Mouse (Mus musculus): ENCODE results near the gene Gmds. TPM values are rescaled to one million over a fixed set of nuclear protein-coding genes. Genes with fewer than 3 reads are reported as not detected.
A peak's percentile ranks its signal among the peaks of the same experiment; 100 is the strongest.

The Gmds gene
- total RNA-seq, 1 experiment: 7.3 TPM

GRCm38 (mm10) chr13:31805831-31806427 is 532.6 kb downstream of the Gmds start:
- no peak for DNase-seq (ENCODE audit: low read depth, low spot score)
- Histone ChIP-seq H3K4me1 (ENCODE audit: control insufficient read depth in 2 of 2, insufficient read depth in 2 of 2, low read length in 2 of 2, poor library complexity in 1 of 2) (no peaks in the 10 kb centered on the region; a peak in 1 of 4 replicates), H3K4me3 (ENCODE audit: insufficient read depth in 1 of 2, low read depth in 1 of 2, low read length in 2 of 2, poor library complexity in 1 of 2, severe bottlenecking in 1 of 2) (peak overlapping the region; percentile 41 to 60), H3K27ac (ENCODE audit: insufficient read depth, low read depth, low read length, poor library complexity, severe bottlenecking) (no peak overlapping the region), H3K9ac (ENCODE audit: insufficient read depth, low read depth, low read length, poor library complexity, severe bottlenecking) (no peak overlapping the region), H3K9me3 (ENCODE audit: control insufficient read depth, insufficient read depth, low read depth, low read length) (no peaks in the 10 kb centered on the region), H3K36me3 (ENCODE audit: control insufficient read depth, insufficient read depth, low read length, poor library complexity, severe bottlenecking) (no peaks in the 10 kb centered on the region)
- in situ Hi-C loops (cut with MboI; ENCODE audit: low sequenced_read_pairs in 2 of 2, unreplicated experiment in 2 of 2): loop anchor here (5.0 to 25.0 kb wide), 2 partner anchors 179 to 406 kb away; partner anchors contain the start of gene Foxf2 (in 2 of the 2)
- no peak for TF ChIP-seq ZNF384 (IDR thresholded peaks at IDR 0.05; ENCODE audit: low read depth, low read length)
- TF ChIP-seq CHD2 (IDR thresholded peaks at IDR 0.05; ENCODE audit: low read depth, low read length): no peak
- TF ChIP-seq ZC3H11A (IDR thresholded peaks at IDR 0.05; ENCODE audit: borderline replicate concordance, low read depth, low read length): no peak
- no peak for TF ChIP-seq MAFK (IDR thresholded peaks at IDR 0.05; ENCODE audit: insufficient read depth, low read depth, low read length)
- TF ChIP-seq HCFC1 (IDR thresholded peaks at IDR 0.05; ENCODE audit: borderline replicate concordance, insufficient read depth, low read length): no peak

GRCm38 (mm10) chr13:31804571-31804970 is 534.0 kb downstream of the Gmds start:
- Histone ChIP-seq H3K9me3 (ENCODE audit: control insufficient read depth, insufficient read depth, low read depth, low read length) (no peaks in the 10 kb centered on the region), H3K4me3 (ENCODE audit: insufficient read depth in 1 of 2, low read depth in 1 of 2, low read length in 2 of 2, poor library complexity in 1 of 2, severe bottlenecking in 1 of 2) (no peak overlapping the region), H3K4me1 (ENCODE audit: control insufficient read depth in 2 of 2, insufficient read depth in 2 of 2, low read length in 2 of 2, poor library complexity in 1 of 2) (peaks cover 0 to 2% of the 10 kb centered on the region in 2 experiments; a peak in 1 of 4 replicates), H3K9ac (ENCODE audit: insufficient read depth, low read depth, low read length, poor library complexity, severe bottlenecking) (no peak overlapping the region), H3K36me3 (ENCODE audit: control insufficient read depth, insufficient read depth, low read length, poor library complexity, severe bottlenecking) (no peaks in the 10 kb centered on the region), H3K27ac (ENCODE audit: insufficient read depth, low read depth, low read length, poor library complexity, severe bottlenecking) (no peak overlapping the region)
- TF ChIP-seq HCFC1 (IDR thresholded peaks at IDR 0.05; ENCODE audit: borderline replicate concordance, insufficient read depth, low read length) (no peak), MAFK (IDR thresholded peaks at IDR 0.05; ENCODE audit: insufficient read depth, low read depth, low read length) (no peak), CHD2 (IDR thresholded peaks at IDR 0.05; ENCODE audit: low read depth, low read length) (no peak), ZNF384 (IDR thresholded peaks at IDR 0.05; ENCODE audit: low read depth, low read length) (no peak), ZC3H11A (IDR thresholded peaks at IDR 0.05; ENCODE audit: borderline replicate concordance, low read depth, low read length) (no peak)
- DNase-seq (ENCODE audit: low read depth, low spot score): no peak
- in situ Hi-C loops (cut with MboI; ENCODE audit: low sequenced_read_pairs in 2 of 2, unreplicated experiment in 2 of 2): loop anchor here in 1 of 2 experiments (25.0 kb wide), 1 partner anchor 408 kb away; no protein-coding TSS in a partner anchor

GRCm38 (mm10) chr13:31803166-31804093 is 535.1 kb downstream of the Gmds start:
- TF ChIP-seq CHD2 (IDR thresholded peaks at IDR 0.05; ENCODE audit: low read depth, low read length) (no peak), MAFK (IDR thresholded peaks at IDR 0.05; ENCODE audit: insufficient read depth, low read depth, low read length) (no peak), HCFC1 (IDR thresholded peaks at IDR 0.05; ENCODE audit: borderline replicate concordance, insufficient read depth, low read length) (no peak), ZNF384 (IDR thresholded peaks at IDR 0.05; ENCODE audit: low read depth, low read length) (peak; percentile 91), ZC3H11A (IDR thresholded peaks at IDR 0.05; ENCODE audit: borderline replicate concordance, low read depth, low read length) (no peak)
- DNase-seq (ENCODE audit: low read depth, low spot score): no peak

GRCm38 (mm10) chr13:31802447-31802846 is 536.1 kb downstream of the Gmds start:
- TF ChIP-seq ZC3H11A (IDR thresholded peaks at IDR 0.05; ENCODE audit: borderline replicate concordance, low read depth, low read length) (no peak), CHD2 (IDR thresholded peaks at IDR 0.05; ENCODE audit: low read depth, low read length) (no peak), HCFC1 (IDR thresholded peaks at IDR 0.05; ENCODE audit: borderline replicate concordance, insufficient read depth, low read length) (no peak), MAFK (IDR thresholded peaks at IDR 0.05; ENCODE audit: insufficient read depth, low read depth, low read length) (no peak), ZNF384 (IDR thresholded peaks at IDR 0.05; ENCODE audit: low read depth, low read length) (no peak)
- in situ Hi-C loops (cut with MboI; ENCODE audit: low sequenced_read_pairs in 2 of 2, unreplicated experiment in 2 of 2): loop anchor here in 1 of 2 experiments (25.0 kb wide), 1 partner anchor 410 kb away; no protein-coding TSS in a partner anchor
- Histone ChIP-seq H3K36me3 (ENCODE audit: control insufficient read depth, insufficient read depth, low read length, poor library complexity, severe bottlenecking) (no peaks in the 10 kb centered on the region), H3K27ac (ENCODE audit: insufficient read depth, low read depth, low read length, poor library complexity, severe bottlenecking) (no peak overlapping the region), H3K9me3 (ENCODE audit: control insufficient read depth, insufficient read depth, low read depth, low read length) (no peaks in the 10 kb centered on the region), H3K4me1 (ENCODE audit: control insufficient read depth in 2 of 2, insufficient read depth in 2 of 2, low read length in 2 of 2, poor library complexity in 1 of 2) (peaks cover 0 to 2% of the 10 kb centered on the region in 2 experiments; a peak in 1 of 4 replicates), H3K4me3 (ENCODE audit: insufficient read depth in 1 of 2, low read depth in 1 of 2, low read length in 2 of 2, poor library complexity in 1 of 2, severe bottlenecking in 1 of 2) (no peak overlapping the region), H3K9ac (ENCODE audit: insufficient read depth, low read depth, low read length, poor library complexity, severe bottlenecking) (no peak overlapping the region)
- no peak for DNase-seq (ENCODE audit: low read depth, low spot score)

More at GRCm38 (mm10) chr13:31803166-31804093, 535.1 kb downstream of the Gmds start:
- in situ Hi-C loops (cut with MboI; ENCODE audit: low sequenced_read_pairs in 2 of 2, unreplicated experiment in 2 of 2): loop anchor here in 1 of 2 experiments (25.0 kb wide), 1 partner anchor 409 kb away; no protein-coding TSS in a partner anchor
- H3K4me1 ChIP-seq (ENCODE audit: control insufficient read depth in 2 of 2, insufficient read depth in 2 of 2, low read length in 2 of 2, poor library complexity in 1 of 2): peaks cover 0 to 2% of the 10 kb centered on the region in 2 experiments; a peak in 1 of 4 replicates
- H3K4me3 ChIP-seq (ENCODE audit: insufficient read depth in 1 of 2, low read depth in 1 of 2, low read length in 2 of 2, poor library complexity in 1 of 2, severe bottlenecking in 1 of 2): no peak overlapping the region
- H3K36me3 ChIP-seq (ENCODE audit: control insufficient read depth, insufficient read depth, low read length, poor library complexity, severe bottlenecking): no peaks in the 10 kb centered on the region
- H3K9ac ChIP-seq (ENCODE audit: insufficient read depth, low read depth, low read length, poor library complexity, severe bottlenecking): no peak overlapping the region
- H3K9me3 ChIP-seq (ENCODE audit: control insufficient read depth, insufficient read depth, low read depth, low read length): no peaks in the 10 kb centered on the region
- H3K27ac ChIP-seq (ENCODE audit: insufficient read depth, low read depth, low read length, poor library complexity, severe bottlenecking): no peak overlapping the region

All from ES-E14 (cell line).